Mouse (Mus musculus): ENCODE measurements around the gene Mid1ip1.

Mid1ip1 gene

GRCm38 (mm10) chrX:10714696-10715140 is at the start of gene Mid1ip1:
Gene Mid1ip1 (plus strand): TSS chrX:10715013.
- peak; percentile 93 to 95 for DNase-seq

DNA sequence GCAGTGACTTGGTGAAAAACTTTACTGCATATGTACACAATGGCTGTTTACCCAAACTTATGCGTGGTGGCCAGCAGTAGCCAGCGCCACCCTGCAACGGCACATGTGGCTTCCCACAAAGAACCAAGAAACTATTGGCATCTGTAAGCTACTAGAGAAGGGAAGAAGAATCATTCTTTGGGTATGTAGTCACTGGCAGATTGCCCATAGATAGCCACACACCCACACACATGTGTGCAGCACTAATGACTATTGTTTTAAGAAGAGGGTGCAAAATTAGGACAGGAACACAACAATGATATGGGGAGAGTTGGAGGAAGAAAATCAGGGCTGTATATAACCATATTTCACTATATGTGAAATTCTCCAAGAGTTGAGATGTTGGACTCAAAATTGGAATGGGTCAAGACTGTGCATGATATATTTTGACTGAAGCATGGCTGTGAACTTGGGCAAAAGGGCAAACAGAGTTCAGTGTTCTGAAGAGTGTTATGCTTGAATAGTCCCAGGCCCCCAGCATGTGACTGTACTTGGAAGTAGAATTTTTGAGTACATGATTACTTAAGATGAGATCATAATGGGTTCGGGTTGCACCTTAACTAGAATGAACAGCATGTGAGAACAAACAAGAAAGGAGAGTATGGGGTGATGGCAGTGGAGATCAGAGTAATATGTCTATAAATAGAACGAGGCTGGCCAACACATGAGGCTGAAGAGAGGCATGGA is 20.2 kb upstream of the Mid1ip1 start:
- peak; percentile 13 to 37 for DNase-seq

GRCm38 (mm10) chrX:10706728-10707127 is 8.1 kb upstream of the Mid1ip1 start:
- no peak for DNase-seq

DNA sequence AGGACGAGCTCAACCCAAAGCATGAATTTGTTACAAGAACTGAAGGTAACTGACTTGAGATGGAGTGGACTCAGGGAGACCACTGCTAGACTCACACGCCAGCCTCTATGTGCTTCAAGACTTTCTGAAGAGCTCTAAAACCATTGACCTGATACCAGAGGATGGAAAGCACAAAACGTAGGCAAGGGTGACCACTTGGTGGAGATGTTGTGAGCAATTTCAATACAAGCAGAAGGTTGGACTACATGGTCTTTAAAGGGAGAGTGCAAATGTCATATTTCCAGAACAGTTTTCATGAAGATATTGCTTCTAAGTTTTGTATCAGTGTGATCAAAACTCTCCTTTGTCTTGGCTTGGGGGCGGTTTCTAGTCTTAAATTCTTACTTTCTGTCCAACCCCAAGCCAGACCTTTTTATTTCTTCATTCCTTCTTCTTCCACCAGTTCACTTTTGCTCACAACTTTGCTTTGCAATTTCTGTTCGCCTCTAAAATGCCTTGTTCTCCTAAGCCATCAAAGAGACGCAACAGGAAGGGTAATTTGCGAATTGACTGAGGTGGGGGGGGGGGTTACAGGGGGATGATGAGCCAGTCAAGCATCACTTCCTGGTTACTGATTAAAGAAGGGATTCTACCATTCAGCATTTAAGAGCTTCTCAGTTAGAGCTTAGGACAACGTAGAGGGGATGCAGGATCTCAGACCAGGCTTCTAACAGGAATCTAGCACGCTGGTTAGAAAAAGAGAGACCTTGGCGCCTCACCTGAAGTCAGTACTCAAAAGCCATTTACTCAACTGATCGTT is 775 bp upstream of the Mid1ip1 start:
- peak; percentile 21 to 36 for DNase-seq

DNA sequence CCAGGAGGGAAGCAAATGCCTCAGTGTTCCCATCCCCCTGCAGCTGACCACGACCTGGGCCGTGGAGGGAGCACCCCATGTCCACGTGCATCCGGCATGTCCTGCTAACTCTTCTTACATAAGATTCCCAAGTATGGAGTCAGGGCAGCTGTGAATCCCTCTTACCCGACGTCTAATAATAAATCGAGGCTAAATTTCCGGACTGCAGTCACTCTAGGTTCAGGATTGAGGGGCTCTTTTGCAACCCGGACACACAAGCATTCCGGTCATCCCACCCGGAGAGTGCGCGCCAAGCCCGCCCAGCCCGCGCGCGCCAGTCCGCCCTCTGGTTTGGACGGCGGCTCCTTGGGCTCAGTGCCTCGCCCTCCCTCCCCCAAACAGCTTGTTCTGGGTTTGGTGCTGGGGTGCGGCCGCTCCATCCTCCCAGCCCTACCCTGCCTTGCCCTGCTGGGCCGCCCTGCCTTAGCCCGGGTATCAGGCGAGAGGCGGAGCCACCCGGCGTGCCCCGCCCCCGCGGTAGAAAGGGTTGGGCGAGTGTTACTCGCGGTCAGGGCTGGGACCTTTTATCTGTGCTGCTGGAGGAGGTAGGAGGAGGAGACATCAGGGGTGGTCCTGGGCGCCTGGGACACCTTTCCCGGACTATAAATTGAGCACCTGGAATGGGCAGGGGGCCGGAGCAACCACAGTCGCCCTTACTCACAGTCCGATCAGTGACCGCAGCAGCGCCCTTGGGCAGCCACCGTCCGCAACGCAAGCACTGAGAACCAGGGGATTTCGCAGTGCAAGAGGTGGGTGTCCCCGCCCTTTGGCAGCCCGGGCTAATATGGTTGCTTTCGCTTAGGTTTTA is 2.3 kb downstream of the Mid1ip1 start:
- DNase-seq, result peak; percentile 87 to 95

DNA sequence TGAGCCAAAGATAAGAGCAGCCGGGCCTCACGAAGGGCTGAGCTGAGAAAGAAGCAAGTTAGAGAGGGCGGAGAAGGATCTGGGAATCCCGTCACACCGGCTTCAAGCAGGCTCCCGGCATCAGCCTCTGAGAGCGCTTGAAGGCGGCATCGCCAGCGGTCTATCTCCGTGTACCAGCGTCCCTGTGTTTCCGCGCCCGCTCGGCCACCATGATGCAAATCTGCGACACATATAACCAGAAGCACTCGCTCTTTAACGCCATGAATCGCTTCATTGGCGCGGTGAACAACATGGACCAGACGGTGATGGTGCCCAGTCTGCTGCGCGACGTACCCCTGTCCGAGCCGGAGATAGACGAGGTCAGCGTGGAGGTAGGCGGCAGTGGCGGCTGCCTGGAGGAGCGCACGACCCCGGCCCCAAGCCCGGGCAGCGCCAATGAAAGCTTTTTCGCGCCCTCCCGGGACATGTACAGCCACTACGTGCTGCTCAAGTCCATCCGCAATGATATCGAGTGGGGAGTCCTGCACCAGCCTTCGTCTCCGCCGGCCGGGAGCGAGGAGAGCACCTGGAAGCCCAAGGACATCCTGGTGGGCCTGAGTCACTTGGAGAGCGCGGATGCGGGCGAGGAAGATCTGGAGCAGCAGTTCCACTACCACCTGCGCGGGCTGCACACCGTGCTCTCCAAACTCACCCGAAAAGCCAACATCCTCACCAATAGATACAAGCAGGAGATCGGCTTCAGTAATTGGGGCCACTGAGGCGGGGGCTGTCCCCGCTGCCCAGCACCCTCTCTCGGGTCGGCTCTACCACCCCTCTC is 3.4 kb downstream of the Mid1ip1 start:
- DNase-seq, result peak; percentile 14 to 49

DNA sequence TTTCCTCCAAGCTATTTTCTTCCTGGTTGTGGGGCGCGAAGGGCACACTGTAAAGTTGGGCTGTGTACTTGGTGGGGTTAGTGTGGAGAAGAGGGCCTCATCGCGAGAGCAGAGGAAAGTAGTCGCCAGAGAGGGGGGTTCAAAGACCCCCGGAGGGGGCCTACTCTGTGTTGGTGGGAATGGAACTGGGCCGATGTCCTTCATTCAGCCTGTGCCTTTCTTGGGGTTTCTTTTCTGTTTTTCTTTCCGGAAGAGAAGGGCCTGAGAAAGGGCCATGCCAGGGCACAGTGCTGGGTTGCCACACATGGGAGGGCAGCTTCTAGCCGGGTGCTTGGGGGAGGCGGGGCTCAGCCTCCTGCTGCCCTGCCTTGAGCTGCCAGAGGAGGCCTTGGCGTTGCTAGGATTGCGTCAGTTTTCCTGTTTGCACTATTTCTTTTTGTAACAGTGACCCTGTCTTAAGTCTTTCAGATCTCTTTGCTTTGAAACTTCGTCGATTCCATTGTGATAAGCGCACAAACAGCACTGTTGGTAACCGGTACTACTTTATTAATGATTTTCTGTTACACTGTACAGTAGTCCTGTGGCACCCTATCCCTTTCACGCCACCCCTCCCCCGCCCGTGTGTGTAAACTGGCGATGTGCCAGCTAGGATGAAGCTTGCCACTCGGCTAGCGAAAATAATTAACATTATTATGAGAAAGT is 4.2 kb downstream of the Mid1ip1 start:
- peak; percentile 69 to 89 for DNase-seq

DNA sequence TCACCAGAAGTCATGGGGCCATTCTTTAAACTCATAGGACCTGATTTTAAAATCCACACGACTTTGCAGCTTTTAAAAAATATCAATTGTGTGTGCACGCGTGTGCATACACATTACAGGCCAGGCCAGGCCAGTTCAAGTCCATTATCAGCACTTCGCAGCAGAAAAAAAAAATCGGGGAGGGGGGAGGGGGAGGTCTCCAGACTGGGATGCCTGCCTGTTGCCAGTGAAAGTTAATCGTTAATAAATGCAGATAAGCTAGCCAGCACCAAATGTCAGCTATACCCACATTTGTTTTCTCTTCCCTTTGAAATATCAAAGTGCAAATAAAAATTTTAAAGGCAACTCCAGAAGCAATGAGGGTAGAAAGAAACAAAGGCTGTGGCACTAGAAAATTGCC is 5.6 kb downstream of the Mid1ip1 start:
- no peak for DNase-seq

DNA sequence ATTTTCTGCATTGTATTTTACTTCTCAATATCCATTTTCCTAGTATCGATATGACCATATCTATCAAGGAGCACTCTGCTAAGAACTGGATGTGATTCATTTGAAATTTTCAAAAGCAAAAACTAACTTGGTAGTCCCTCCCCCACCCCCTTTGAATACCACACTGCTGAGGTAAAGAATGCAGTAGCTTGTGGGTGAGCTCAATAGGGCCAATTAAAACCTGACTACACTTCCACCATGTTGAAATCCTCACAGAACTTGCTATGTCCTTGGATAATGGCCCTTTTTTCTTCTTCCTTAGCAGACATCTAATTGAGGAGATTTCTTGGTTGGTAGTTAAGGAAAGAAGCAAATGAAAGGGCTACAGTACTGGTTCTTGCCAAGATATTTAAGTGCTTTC is 9.8 kb downstream of the Mid1ip1 start:
- no peak for DNase-seq

GRCm38 (mm10) chrX:10729488-10729887 is 14.7 kb downstream of the Mid1ip1 start:
- peak; percentile 16 to 34 for DNase-seq

GRCm38 (mm10) chrX:10734453-10734852 is 19.6 kb downstream of the Mid1ip1 start:
- peak; percentile 61 to 75 for DNase-seq

DNA sequence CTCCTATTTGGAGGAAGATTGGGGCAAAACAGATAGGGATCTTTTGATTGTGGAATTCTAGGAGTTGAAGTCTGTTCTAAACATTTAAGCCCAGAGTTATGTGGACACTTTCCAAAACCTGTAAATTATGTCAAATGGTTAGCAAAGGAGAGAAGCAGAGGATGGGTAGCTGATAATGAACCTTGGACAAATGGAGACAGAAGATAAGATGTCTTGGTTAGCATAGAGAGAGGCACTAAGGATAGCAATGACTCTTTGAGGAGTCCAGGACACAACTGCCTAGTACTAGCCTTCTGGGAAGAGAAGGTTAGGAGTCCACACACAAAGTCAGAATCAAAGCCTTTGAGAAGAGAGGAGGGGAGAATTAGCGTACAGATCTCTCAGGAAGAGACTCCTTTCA is 20.1 kb downstream of the Mid1ip1 start:
- DNase-seq, result no peak

DNA sequence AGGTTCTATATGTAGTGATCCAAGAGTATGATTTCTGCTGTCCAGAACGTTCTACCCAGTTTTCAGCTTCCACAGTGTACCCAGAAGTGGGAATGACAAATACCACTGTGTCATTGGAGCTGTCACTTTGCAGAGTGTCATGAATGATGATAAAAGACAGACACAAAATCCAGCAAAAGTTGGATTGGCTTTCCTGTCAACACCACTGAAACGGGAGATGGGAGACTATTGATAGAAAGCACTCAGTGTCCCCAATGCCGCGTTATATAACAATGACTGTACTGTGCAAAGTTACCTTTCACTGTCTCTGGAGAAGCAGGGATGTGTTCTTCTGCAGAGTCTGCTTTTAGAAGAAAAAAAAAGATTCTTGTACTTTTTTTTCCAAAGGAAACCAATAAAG is 44.1 kb downstream of the Mid1ip1 start:
- no peak for DNase-seq

- no peak for DNase-seq
Measured at GRCm38 (mm10) chrX:10763476-10764016, 48.7 kb downstream of the Mid1ip1 start.
